Mouse (Mus musculus): ENCODE results near the gene Tekt4. TPM values are rescaled to one million over a fixed set of nuclear protein-coding genes. Genes with fewer than 3 reads are reported as not detected.

Tekt4 gene
- polyA plus RNA-seq, 1 experiment from 2014 or later: not detected

GRCm38 (mm10) chr17:25497013-25497412 lies 42.6 kb downstream of the Tekt4 start, which contains the start of gene Sstr5:
Sstr5 (minus strand) TSS chr17:25497288.
- Histone ChIP-seq H3K9me3 (ENCODE audit: low read length) (no peaks in the 10 kb centered on the region), H3K4me2 (replicated peaks; ENCODE audit: low read depth, low read length) (peak within 1 kb of the TSS; percentile 58), H3K4me1 (ENCODE audit: insufficient read depth, low read length) (peaks cover 7% of the 10 kb centered on the region), H3K4me3 (ENCODE audit: low read length) (peak within 1 kb of the TSS; percentile 34), H3K9ac (replicated peaks; ENCODE audit: low read length) (peak within 1 kb of the TSS; percentile 49), H3K36me3 (ENCODE audit: insufficient read depth, low read length) (no peaks in the 10 kb centered on the region), H3K27ac (ENCODE audit: low read length) (no peak within 1 kb of the TSS), H3K27me3 (ENCODE audit: insufficient read depth, low read length) (peaks cover 35% of the 10 kb centered on the region)
- WGBS: under 1% methylated on average over 25 of the region's 28 CpGs
- 0 out of 2 replicates have a peak, but pooled peaks have one; percentile 39 for ATAC-seq (ENCODE audit: low FRiP score, low TSS enrichment)

- ATAC-seq (ENCODE audit: low FRiP score, low TSS enrichment): no peak
- no peaks in the 10 kb centered on the region for H3K36me3 ChIP-seq (ENCODE audit: insufficient read depth, low read length)
- H3K9ac ChIP-seq (replicated peaks; ENCODE audit: low read length): no peak overlapping the region
- no peak overlapping the region for H3K27ac ChIP-seq (ENCODE audit: low read length)
- no peaks in the 10 kb centered on the region for H3K9me3 ChIP-seq (ENCODE audit: low read length)
- H3K4me2 ChIP-seq (replicated peaks; ENCODE audit: low read depth, low read length): no peak overlapping the region
- no peak overlapping the region for H3K4me3 ChIP-seq (ENCODE audit: low read length)
- 74% methylated on average over 4 of the region's 4 CpGs for WGBS
- H3K27me3 ChIP-seq (ENCODE audit: insufficient read depth, low read length): peaks cover 7% of the 10 kb centered on the region; the same call in 1 of the 2 replicates
- no peaks in the 10 kb centered on the region for H3K4me1 ChIP-seq (ENCODE audit: insufficient read depth, low read length)
Measured at GRCm38 (mm10) chr17:25502599-25502998, 48.2 kb downstream of the Tekt4 start.

GRCm38 (mm10) chr17:25507799-25508198 lies 53.4 kb downstream of the Tekt4 start:
- H3K4me3 ChIP-seq (ENCODE audit: low read length): no peak overlapping the region
- H3K36me3 ChIP-seq (ENCODE audit: insufficient read depth, low read length): no peaks in the 10 kb centered on the region
- H3K9me3 ChIP-seq (ENCODE audit: low read length): no peaks in the 10 kb centered on the region
- H3K27ac ChIP-seq (ENCODE audit: low read length): no peak overlapping the region
- no peak overlapping the region for H3K9ac ChIP-seq (replicated peaks; ENCODE audit: low read length)
- H3K4me1 ChIP-seq (ENCODE audit: insufficient read depth, low read length): no peaks in the 10 kb centered on the region
- H3K27me3 ChIP-seq (ENCODE audit: insufficient read depth, low read length): no peaks in the 10 kb centered on the region
- H3K4me2 ChIP-seq (replicated peaks; ENCODE audit: low read depth, low read length): no peak overlapping the region
- ATAC-seq (ENCODE audit: low FRiP score, low TSS enrichment): peak; percentile 57
- WGBS: 11% methylated on average over 3 of the region's 3 CpGs

GRCm38 (mm10) chr17:25508860-25509577 lies 54.6 kb downstream of the Tekt4 start:
- H3K9me3 ChIP-seq (ENCODE audit: low read length): no peaks in the 10 kb centered on the region; the same call in 1 of the 2 replicates
- H3K27me3 ChIP-seq (ENCODE audit: insufficient read depth, low read length): no peaks in the 10 kb centered on the region
- H3K9ac ChIP-seq (replicated peaks; ENCODE audit: low read length): no peak overlapping the region
- H3K27ac ChIP-seq (ENCODE audit: low read length): no peak overlapping the region
- H3K4me1 ChIP-seq (ENCODE audit: insufficient read depth, low read length): no peaks in the 10 kb centered on the region
- H3K36me3 ChIP-seq (ENCODE audit: insufficient read depth, low read length): no peaks in the 10 kb centered on the region
- no peak overlapping the region for H3K4me2 ChIP-seq (replicated peaks; ENCODE audit: low read depth, low read length)
- WGBS: 53% methylated on average over 7 of the region's 7 CpGs
- H3K4me3 ChIP-seq (ENCODE audit: low read length): no peak overlapping the region
- ATAC-seq (ENCODE audit: low FRiP score, low TSS enrichment): 0 out of 2 replicates have a peak, but pooled peaks have one; percentile 15

- Histone ChIP-seq H3K36me3 (ENCODE audit: insufficient read depth, low read length) (no peaks in the 10 kb centered on the region), H3K27me3 (ENCODE audit: insufficient read depth, low read length) (no peaks in the 10 kb centered on the region), H3K4me1 (ENCODE audit: insufficient read depth, low read length) (no peaks in the 10 kb centered on the region), H3K4me3 (ENCODE audit: low read length) (no peak overlapping the region), H3K9ac (replicated peaks; ENCODE audit: low read length) (no peak overlapping the region), H3K27ac (ENCODE audit: low read length) (no peak overlapping the region), H3K9me3 (ENCODE audit: low read length) (no peaks in the 10 kb centered on the region; the same call in 1 of the 2 replicates), H3K4me2 (replicated peaks; ENCODE audit: low read depth, low read length) (no peak overlapping the region)
- WGBS: 70% methylated on average over 10 of the region's 10 CpGs
- ATAC-seq (ENCODE audit: low FRiP score, low TSS enrichment): no peak
Measured at GRCm38 (mm10) chr17:25510074-25510830, 55.8 kb downstream of the Tekt4 start.

GRCm38 (mm10) chr17:25511876-25512275 lies 57.5 kb downstream of the Tekt4 start:
- H3K9me3 ChIP-seq (ENCODE audit: low read length): no peaks in the 10 kb centered on the region; the same call in 1 of the 2 replicates
- H3K4me1 ChIP-seq (ENCODE audit: insufficient read depth, low read length): no peaks in the 10 kb centered on the region
- no peak overlapping the region for H3K4me3 ChIP-seq (ENCODE audit: low read length)
- no peak overlapping the region for H3K27ac ChIP-seq (ENCODE audit: low read length)
- H3K9ac ChIP-seq (replicated peaks; ENCODE audit: low read length): no peak overlapping the region
- no peak for ATAC-seq (ENCODE audit: low FRiP score, low TSS enrichment)
- H3K27me3 ChIP-seq (ENCODE audit: insufficient read depth, low read length): no peaks in the 10 kb centered on the region
- no peaks in the 10 kb centered on the region for H3K36me3 ChIP-seq (ENCODE audit: insufficient read depth, low read length)
- 79% methylated on average over 3 of the region's 3 CpGs for WGBS
- no peak overlapping the region for H3K4me2 ChIP-seq (replicated peaks; ENCODE audit: low read depth, low read length)

GRCm38 (mm10) chr17:25514055-25514454 lies 59.6 kb downstream of the Tekt4 start:
- no peaks in the 10 kb centered on the region for H3K4me1 ChIP-seq (ENCODE audit: insufficient read depth, low read length)
- no peak overlapping the region for H3K4me2 ChIP-seq (replicated peaks; ENCODE audit: low read depth, low read length)
- no peak overlapping the region for H3K4me3 ChIP-seq (ENCODE audit: low read length)
- no peaks in the 10 kb centered on the region for H3K36me3 ChIP-seq (ENCODE audit: insufficient read depth, low read length)
- no peak overlapping the region for H3K27ac ChIP-seq (ENCODE audit: low read length)
- no peak for ATAC-seq (ENCODE audit: low FRiP score, low TSS enrichment)
- H3K9ac ChIP-seq (replicated peaks; ENCODE audit: low read length): no peak overlapping the region
- H3K27me3 ChIP-seq (ENCODE audit: insufficient read depth, low read length): no peaks in the 10 kb centered on the region
- WGBS: 95% methylated on average over 2 of the region's 2 CpGs
- H3K9me3 ChIP-seq (ENCODE audit: low read length): no peaks in the 10 kb centered on the region; the same call in 1 of the 2 replicates

GRCm38 (mm10) chr17:25516315-25516714 lies 61.9 kb downstream of the Tekt4 start:
- ATAC-seq (ENCODE audit: low FRiP score, low TSS enrichment): no peak
- no peaks in the 10 kb centered on the region; the same call in 1 of the 2 replicates for H3K9me3 ChIP-seq (ENCODE audit: low read length)
- no peaks in the 10 kb centered on the region for H3K4me1 ChIP-seq (ENCODE audit: insufficient read depth, low read length)
- 15% methylated on average over 5 of the region's 5 CpGs for whole genome bisulfite sequencing
- no peak overlapping the region for H3K27ac ChIP-seq (ENCODE audit: low read length)
- no peaks in the 10 kb centered on the region for H3K27me3 ChIP-seq (ENCODE audit: insufficient read depth, low read length)
- no peaks in the 10 kb centered on the region for H3K36me3 ChIP-seq (ENCODE audit: insufficient read depth, low read length)
- H3K4me2 ChIP-seq (replicated peaks; ENCODE audit: low read depth, low read length): no peak overlapping the region
- no peak overlapping the region for H3K4me3 ChIP-seq (ENCODE audit: low read length)
- no peak overlapping the region for H3K9ac ChIP-seq (replicated peaks; ENCODE audit: low read length)

- Histone ChIP-seq H3K9ac (replicated peaks; ENCODE audit: low read length) (no peak overlapping the region), H3K36me3 (ENCODE audit: insufficient read depth, low read length) (no peaks in the 10 kb centered on the region), H3K4me3 (ENCODE audit: low read length) (no peak overlapping the region), H3K27ac (ENCODE audit: low read length) (no peak overlapping the region), H3K4me1 (ENCODE audit: insufficient read depth, low read length) (no peaks in the 10 kb centered on the region), H3K4me2 (replicated peaks; ENCODE audit: low read depth, low read length) (no peak overlapping the region), H3K9me3 (ENCODE audit: low read length) (no peaks in the 10 kb centered on the region; the same call in 1 of the 2 replicates), H3K27me3 (ENCODE audit: insufficient read depth, low read length) (no peaks in the 10 kb centered on the region)
- 83% methylated on average over 17 of the region's 17 CpGs for WGBS
- ATAC-seq (ENCODE audit: low FRiP score, low TSS enrichment): peak; percentile 30
Measured at GRCm38 (mm10) chr17:25518144-25518543, 63.7 kb downstream of the Tekt4 start.

GRCm38 (mm10) chr17:25519511-25519910 lies 65.1 kb downstream of the Tekt4 start:
- Histone ChIP-seq H3K4me1 (ENCODE audit: insufficient read depth, low read length) (no peaks in the 10 kb centered on the region), H3K4me3 (ENCODE audit: low read length) (no peak overlapping the region), H3K36me3 (ENCODE audit: insufficient read depth, low read length) (no peaks in the 10 kb centered on the region), H3K9ac (replicated peaks; ENCODE audit: low read length) (no peak overlapping the region), H3K27ac (ENCODE audit: low read length) (no peak overlapping the region), H3K4me2 (replicated peaks; ENCODE audit: low read depth, low read length) (no peak overlapping the region), H3K27me3 (ENCODE audit: insufficient read depth, low read length) (no peaks in the 10 kb centered on the region), H3K9me3 (ENCODE audit: low read length) (no peaks in the 10 kb centered on the region)
- ATAC-seq (ENCODE audit: low FRiP score, low TSS enrichment): no peak
- WGBS: 77% methylated on average over 5 of the region's 5 CpGs

All from kidney, embryonic 16.5 days (tissue).